Mouse (Mus musculus): ENCODE measurements at regions not wholly inside any gene's neighbourhood (a gene's known extent, or its start where the extent isn't known, plus 50 kb on each side); places are given as distances from the start of the nearest gene placed in this dataset.

- H3K27ac ChIP-seq (replicated peaks): no peak overlapping the region
- WGBS: 94% methylated on average over 3 of the region's 3 CpGs
- H3K9me3 ChIP-seq: no peaks in the 10 kb centered on the region
Measured at GRCm38 (mm10) chr15:62169591-62170019, 1246.8 kb upstream of the A1bg start.

GRCm38 (mm10) chr15:62168958-62169590 is 1246.3 kb upstream of the A1bg start:
- Histone ChIP-seq H3K9ac (replicated peaks) (no peak overlapping the region), H3K27ac (replicated peaks) (no peak overlapping the region), H3K27me3 (no peaks in the 10 kb centered on the region), H3K4me3 (no peak overlapping the region), H3K4me1 (no peaks in the 10 kb centered on the region), H3K4me2 (replicated peaks) (no peak overlapping the region), H3K36me3 (no peaks in the 10 kb centered on the region), H3K9me3 (no peaks in the 10 kb centered on the region)
- 91% methylated on average over 8 of the region's 8 CpGs for WGBS
- no peak for ATAC-seq (replicated peaks)

More at GRCm38 (mm10) chr15:62169591-62170019, 1246.8 kb upstream of the A1bg start:
- Histone ChIP-seq H3K4me2 (replicated peaks) (no peak overlapping the region), H3K27me3 (no peaks in the 10 kb centered on the region), H3K9ac (replicated peaks) (no peak overlapping the region), H3K4me1 (no peaks in the 10 kb centered on the region), H3K4me3 (no peak overlapping the region), H3K36me3 (no peaks in the 10 kb centered on the region)
- ATAC-seq (replicated peaks): no peak

- no peak overlapping the region for H3K4me3 ChIP-seq
Measured at GRCm38 (mm10) chr15:62168522-62168921, 1245.7 kb upstream of the A1bg start.

GRCm38 (mm10) chr15:62166786-62167185 is 1244.0 kb upstream of the A1bg start:
- Histone ChIP-seq H3K4me2 (replicated peaks) (no peak overlapping the region), H3K9me3 (no peaks in the 10 kb centered on the region), H3K36me3 (no peaks in the 10 kb centered on the region), H3K27me3 (no peaks in the 10 kb centered on the region), H3K4me3 (no peak overlapping the region), H3K4me1 (no peaks in the 10 kb centered on the region), H3K27ac (replicated peaks) (no peak overlapping the region), H3K9ac (replicated peaks) (no peak overlapping the region)
- 95% methylated on average over 5 of the region's 5 CpGs for WGBS
- no peak for ATAC-seq (replicated peaks)

More at GRCm38 (mm10) chr15:62168522-62168921, 1245.7 kb upstream of the A1bg start:
- H3K9ac ChIP-seq (replicated peaks): no peak overlapping the region
- H3K9me3 ChIP-seq: no peaks in the 10 kb centered on the region
- H3K4me1 ChIP-seq: no peaks in the 10 kb centered on the region
- H3K36me3 ChIP-seq: no peaks in the 10 kb centered on the region
- 97% methylated on average over 2 of the region's 2 CpGs for WGBS
- no peak overlapping the region for H3K27ac ChIP-seq (replicated peaks)
- no peak overlapping the region for H3K4me2 ChIP-seq (replicated peaks)
- ATAC-seq (replicated peaks): no peak
- no peaks in the 10 kb centered on the region for H3K27me3 ChIP-seq

- no peak for ATAC-seq (replicated peaks)
- 95% methylated on average over 10 of the region's 10 CpGs for WGBS
- H3K9ac ChIP-seq (replicated peaks): no peak overlapping the region
Measured at GRCm38 (mm10) chr15:62165826-62166500, 1243.2 kb upstream of the A1bg start.

GRCm38 (mm10) chr15:62164766-62165410 is 1242.1 kb upstream of the A1bg start:
- H3K4me1 ChIP-seq: no peaks in the 10 kb centered on the region
- no peak overlapping the region for H3K4me3 ChIP-seq
- no peak for ATAC-seq (replicated peaks)
- no peak overlapping the region for H3K4me2 ChIP-seq (replicated peaks)
- no peak overlapping the region for H3K27ac ChIP-seq (replicated peaks)
- WGBS: 96% methylated on average over 9 of the region's 9 CpGs
- H3K36me3 ChIP-seq: no peaks in the 10 kb centered on the region
- no peaks in the 10 kb centered on the region for H3K27me3 ChIP-seq
- no peaks in the 10 kb centered on the region for H3K9me3 ChIP-seq
- H3K9ac ChIP-seq (replicated peaks): no peak overlapping the region

More at GRCm38 (mm10) chr15:62165826-62166500, 1243.2 kb upstream of the A1bg start:
- Histone ChIP-seq H3K4me1 (no peaks in the 10 kb centered on the region), H3K27ac (replicated peaks) (no peak overlapping the region), H3K9me3 (no peaks in the 10 kb centered on the region), H3K27me3 (no peaks in the 10 kb centered on the region), H3K36me3 (no peaks in the 10 kb centered on the region), H3K4me2 (replicated peaks) (no peak overlapping the region), H3K4me3 (no peak overlapping the region)

- H3K4me3 ChIP-seq: no peak overlapping the region
- WGBS: 80% methylated on average over 5 of the region's 5 CpGs
- no peaks in the 10 kb centered on the region for H3K4me1 ChIP-seq
- ATAC-seq (replicated peaks): no peak
- no peaks in the 10 kb centered on the region for H3K9me3 ChIP-seq
- no peak overlapping the region for H3K4me2 ChIP-seq (replicated peaks)
- no peaks in the 10 kb centered on the region for H3K27me3 ChIP-seq
- H3K27ac ChIP-seq (replicated peaks): no peak overlapping the region
- H3K9ac ChIP-seq (replicated peaks): no peak overlapping the region
- H3K36me3 ChIP-seq: no peaks in the 10 kb centered on the region
Measured at GRCm38 (mm10) chr15:62163203-62163602, 1240.4 kb upstream of the A1bg start.

- Histone ChIP-seq H3K27me3 (no peaks in the 10 kb centered on the region), H3K4me2 (replicated peaks) (no peak overlapping the region), H3K36me3 (no peaks in the 10 kb centered on the region), H3K27ac (replicated peaks) (no peak overlapping the region), H3K9ac (replicated peaks) (no peak overlapping the region), H3K4me1 (no peaks in the 10 kb centered on the region), H3K4me3 (no peak overlapping the region), H3K9me3 (no peaks in the 10 kb centered on the region)
- ATAC-seq (replicated peaks): no peak
- 73% methylated on average over 4 of the region's 4 CpGs for WGBS
Measured at GRCm38 (mm10) chr15:62162648-62163194, 1239.9 kb upstream of the A1bg start.

- no peak for ATAC-seq (replicated peaks)
- Histone ChIP-seq H3K36me3 (no peaks in the 10 kb centered on the region), H3K4me2 (replicated peaks) (no peak overlapping the region), H3K27me3 (no peaks in the 10 kb centered on the region), H3K9ac (replicated peaks) (no peak overlapping the region), H3K4me1 (no peaks in the 10 kb centered on the region), H3K9me3 (no peaks in the 10 kb centered on the region), H3K27ac (replicated peaks) (no peak overlapping the region), H3K4me3 (no peak overlapping the region)
- WGBS: 67% methylated on average over 8 of the region's 8 CpGs
Measured at GRCm38 (mm10) chr15:62161975-62162647, 1239.3 kb upstream of the A1bg start.

GRCm38 (mm10) chr15:62161061-62161460 is 1238.2 kb upstream of the A1bg start:
- H3K4me2 ChIP-seq (replicated peaks): no peak overlapping the region
- H3K36me3 ChIP-seq: no peaks in the 10 kb centered on the region
- H3K27ac ChIP-seq (replicated peaks): no peak overlapping the region
- no peaks in the 10 kb centered on the region for H3K27me3 ChIP-seq
- 85% methylated on average over 8 of the region's 8 CpGs for WGBS
- no peaks in the 10 kb centered on the region for H3K9me3 ChIP-seq
- no peak overlapping the region for H3K4me3 ChIP-seq
- no peaks in the 10 kb centered on the region for H3K4me1 ChIP-seq
- H3K9ac ChIP-seq (replicated peaks): no peak overlapping the region
- ATAC-seq (replicated peaks): no peak

- Histone ChIP-seq H3K9me3 (no peaks in the 10 kb centered on the region), H3K4me3 (no peak overlapping the region), H3K27me3 (no peaks in the 10 kb centered on the region), H3K4me1 (no peaks in the 10 kb centered on the region), H3K36me3 (no peaks in the 10 kb centered on the region), H3K4me2 (replicated peaks) (no peak overlapping the region), H3K9ac (replicated peaks) (no peak overlapping the region), H3K27ac (replicated peaks) (no peak overlapping the region)
- WGBS: 90% methylated on average over 8 of the region's 8 CpGs
- no peak for ATAC-seq (replicated peaks)
Measured at GRCm38 (mm10) chr15:62158875-62159675, 1236.3 kb upstream of the A1bg start.

Data from forebrain, embryonic 15.5 days (tissue).